Mouse (Mus musculus): ENCODE measurements around the gene Ric1.
"Not testable (repeated sequence)": the region's sequence is repeated elsewhere in the genome, so short reads cannot be mapped to it uniquely, and the experiment has no call there.

Gene Ric1

DNA sequence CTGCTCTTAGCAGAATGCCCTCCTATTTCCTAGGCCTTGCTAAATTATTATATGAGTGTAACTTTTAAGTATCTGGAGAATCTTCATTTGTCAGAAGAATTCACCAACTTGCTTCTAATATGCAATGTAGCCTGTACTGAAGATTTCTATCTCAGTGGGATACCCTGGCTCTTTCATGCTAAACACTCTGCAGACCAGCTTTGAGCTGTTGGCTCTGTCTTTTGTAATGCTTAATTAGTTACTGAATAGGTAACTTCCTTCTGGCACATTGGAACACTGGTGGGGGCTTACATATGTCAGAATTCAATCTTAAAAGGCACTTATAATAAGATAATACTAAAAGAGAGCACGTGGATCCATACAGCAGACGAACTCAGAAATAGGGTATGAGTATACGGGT, 71.7 kb downstream of the Ric1 start:
- H3K4me1 ChIP-seq (replicated peaks; ENCODE audit: low read depth, low read length): peaks cover 46% of the 10 kb centered on the region
- H3K27me3 ChIP-seq (ENCODE audit: insufficient read depth, low read length); H3K9me3 ChIP-seq (ENCODE audit: low read length); H3K4me3 ChIP-seq (replicated peaks; ENCODE audit: low read length): not testable (repeated sequence)
- TF ChIP-seq NANOG (IDR thresholded peaks at IDR 0.05; ENCODE audit: borderline replicate concordance, low read length): peak; percentile 61; the same call in 1 of the 2 replicates
- peaks cover 46% of the 10 kb centered on the region for H3K36me3 ChIP-seq (ENCODE audit: insufficient read depth, low read length)

- no peaks in the 10 kb centered on the region for H3K27me3 ChIP-seq (ENCODE audit: insufficient read depth, low read length)
- no peak overlapping the region for H3K4me3 ChIP-seq (replicated peaks; ENCODE audit: low read length)
- H3K36me3 ChIP-seq (ENCODE audit: insufficient read depth, low read length): peaks cover 54% of the 10 kb centered on the region
- H3K4me1 ChIP-seq (replicated peaks; ENCODE audit: low read depth, low read length): peaks cover 45% of the 10 kb centered on the region
- H3K9me3 ChIP-seq (ENCODE audit: low read length): no peaks in the 10 kb centered on the region
- TF ChIP-seq CTCF (conservative IDR thresholded peaks at IDR 0.05; ENCODE audit: low read length): no peak
- TF ChIP-seq NANOG (IDR thresholded peaks at IDR 0.05; ENCODE audit: borderline replicate concordance, low read length): no peak
- TF ChIP-seq POU5F1 (IDR thresholded peaks at IDR 0.05; ENCODE audit: borderline replicate concordance, low read length): no peak
Observed at GRCm38 (mm10) chr19:29596276-29596675, 74.2 kb downstream of the Ric1 start.

DNA sequence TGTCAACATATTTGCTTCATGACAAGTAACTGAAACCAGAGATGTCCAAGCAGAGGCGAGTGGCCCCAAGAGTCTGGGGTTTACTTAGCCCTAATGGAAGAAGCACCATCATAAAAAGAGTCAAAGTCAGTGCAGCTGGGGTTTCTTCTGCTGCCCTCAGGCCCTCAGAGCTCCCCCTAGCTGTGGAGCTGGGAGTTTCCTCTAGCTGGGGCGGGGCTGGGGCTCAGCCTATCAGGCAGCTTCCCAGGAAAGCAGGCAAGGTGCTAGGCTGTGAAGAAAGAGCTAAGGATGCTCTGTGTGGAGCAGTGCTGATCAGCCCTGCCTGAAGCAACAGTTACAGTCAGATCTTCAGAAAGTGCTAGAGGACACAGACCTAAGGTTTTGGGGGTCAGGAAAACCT, 74.9 kb downstream of the Ric1 start:
- no peaks in the 10 kb centered on the region for H3K27me3 ChIP-seq (ENCODE audit: insufficient read depth, low read length)
- no peaks in the 10 kb centered on the region for H3K9me3 ChIP-seq (ENCODE audit: low read length)
- peaks cover 54% of the 10 kb centered on the region for H3K36me3 ChIP-seq (ENCODE audit: insufficient read depth, low read length)
- no peak overlapping the region for H3K4me3 ChIP-seq (replicated peaks; ENCODE audit: low read length)
- H3K4me1 ChIP-seq (replicated peaks; ENCODE audit: low read depth, low read length): peaks cover 41% of the 10 kb centered on the region
- peak; percentile 53 for TF ChIP-seq CTCF (conservative IDR thresholded peaks at IDR 0.05; ENCODE audit: low read length)
- TF ChIP-seq NANOG (IDR thresholded peaks at IDR 0.05; ENCODE audit: borderline replicate concordance, low read length): no peak
- TF ChIP-seq POU5F1 (IDR thresholded peaks at IDR 0.05; ENCODE audit: borderline replicate concordance, low read length): no peak

GRCm38 (mm10) chr19:29598981-29599380, 76.9 kb downstream of the Ric1 start:
- TF ChIP-seq POU5F1 (IDR thresholded peaks at IDR 0.05; ENCODE audit: borderline replicate concordance, low read length) (no peak), NANOG (IDR thresholded peaks at IDR 0.05; ENCODE audit: borderline replicate concordance, low read length) (no peak), CTCF (conservative IDR thresholded peaks at IDR 0.05; ENCODE audit: low read length) (no peak)
- Histone ChIP-seq H3K4me1 (replicated peaks; ENCODE audit: low read depth, low read length) (peaks cover 23% of the 10 kb centered on the region), H3K9me3 (ENCODE audit: low read length) (no peaks in the 10 kb centered on the region), H3K4me3 (replicated peaks; ENCODE audit: low read length) (no peak overlapping the region), H3K36me3 (ENCODE audit: insufficient read depth, low read length) (peaks cover 74% of the 10 kb centered on the region), H3K27me3 (ENCODE audit: insufficient read depth, low read length) (no peaks in the 10 kb centered on the region)

DNA sequence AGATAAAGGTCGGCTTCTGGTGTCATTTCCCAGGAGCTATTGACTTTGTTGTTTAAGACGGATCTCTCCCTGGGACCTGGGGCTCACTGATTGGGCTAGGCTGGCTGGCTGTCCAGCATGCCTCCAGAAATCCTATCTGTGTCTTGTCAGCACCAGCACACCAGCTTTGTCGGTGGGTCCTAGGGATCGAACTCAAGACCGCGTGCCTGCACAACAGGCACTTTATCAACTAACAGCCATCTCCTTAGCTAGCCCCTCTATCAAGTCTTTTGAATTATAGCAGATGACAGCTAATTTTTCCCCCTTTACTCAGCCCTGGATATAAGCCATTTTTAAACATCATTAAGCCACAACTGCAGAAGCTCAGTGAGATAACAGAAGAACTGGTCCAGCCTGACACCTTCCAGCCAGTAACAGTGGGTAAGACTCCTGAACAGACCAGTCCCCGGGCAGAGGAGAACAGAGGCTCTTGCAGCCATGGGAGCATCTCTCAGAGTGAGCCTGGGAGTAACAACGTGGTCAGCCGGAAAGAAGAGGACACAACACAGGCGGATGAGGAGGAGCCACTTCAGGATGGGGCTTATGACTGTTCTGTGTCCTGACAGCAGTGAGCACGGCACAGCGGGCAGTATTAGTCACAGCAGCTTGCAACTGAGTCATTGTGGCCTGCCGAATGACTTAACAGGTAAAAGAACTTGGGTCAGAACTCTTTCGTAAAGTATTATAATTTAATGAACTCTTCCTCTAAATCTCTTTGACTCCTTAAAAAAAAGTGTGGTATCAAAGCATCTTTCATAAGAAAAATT, 81.7 kb downstream of the Ric1 start:
- H3K4me1 ChIP-seq (replicated peaks; ENCODE audit: low read depth, low read length): peaks cover 17% of the 10 kb centered on the region
- TF ChIP-seq POU5F1 (IDR thresholded peaks at IDR 0.05; ENCODE audit: borderline replicate concordance, low read length) (no peak), CTCF (conservative IDR thresholded peaks at IDR 0.05; ENCODE audit: low read length) (no peak), NANOG (IDR thresholded peaks at IDR 0.05; ENCODE audit: borderline replicate concordance, low read length) (no peak)

GRCm38 (mm10) chr19:29604653-29605052, 82.6 kb downstream of the Ric1 start:
- H3K27me3 ChIP-seq (ENCODE audit: insufficient read depth, low read length): no peaks in the 10 kb centered on the region
- H3K4me1 ChIP-seq (replicated peaks; ENCODE audit: low read depth, low read length): peaks cover 24% of the 10 kb centered on the region
- no peak overlapping the region for H3K4me3 ChIP-seq (replicated peaks; ENCODE audit: low read length)
- H3K9me3 ChIP-seq (ENCODE audit: low read length): no peaks in the 10 kb centered on the region
- TF ChIP-seq NANOG (IDR thresholded peaks at IDR 0.05; ENCODE audit: borderline replicate concordance, low read length) (no peak), CTCF (conservative IDR thresholded peaks at IDR 0.05; ENCODE audit: low read length) (no peak), POU5F1 (IDR thresholded peaks at IDR 0.05; ENCODE audit: borderline replicate concordance, low read length) (no peak)
- H3K36me3 ChIP-seq (ENCODE audit: insufficient read depth, low read length): peaks cover 56% of the 10 kb centered on the region

More for the DNA sequence above, 81.7 kb downstream of the Ric1 start:
- Histone ChIP-seq H3K4me3 (replicated peaks; ENCODE audit: low read length) (no peak overlapping the region), H3K36me3 (ENCODE audit: insufficient read depth, low read length) (peaks cover 61% of the 10 kb centered on the region), H3K27me3 (ENCODE audit: insufficient read depth, low read length) (no peaks in the 10 kb centered on the region), H3K9me3 (ENCODE audit: low read length) (no peaks in the 10 kb centered on the region)

DNA sequence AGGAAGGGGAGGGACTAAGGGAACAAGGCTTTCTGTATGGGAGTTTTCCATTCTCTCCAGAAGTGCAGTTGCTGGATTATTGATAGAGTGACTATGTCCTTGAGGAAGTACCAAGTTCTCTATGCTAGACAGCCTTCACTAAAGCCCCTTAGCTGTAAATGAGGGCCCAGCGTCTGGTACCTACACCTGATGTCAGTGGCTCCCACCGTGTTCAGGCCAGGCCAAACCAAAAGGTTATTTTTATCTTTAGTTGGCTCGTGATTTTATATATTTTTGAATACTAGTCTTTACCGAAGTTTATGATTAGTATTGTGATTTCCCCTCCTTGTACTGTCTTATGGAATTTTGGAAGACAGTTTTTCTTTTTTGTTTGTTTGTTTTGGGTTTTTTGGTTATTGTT, 85.4 kb downstream of the Ric1 start:
- Histone ChIP-seq H3K4me3 (replicated peaks; ENCODE audit: low read length) (no peak overlapping the region), H3K36me3 (ENCODE audit: insufficient read depth, low read length) (peaks cover 64% of the 10 kb centered on the region), H3K4me1 (replicated peaks; ENCODE audit: low read depth, low read length) (peaks cover 25% of the 10 kb centered on the region), H3K27me3 (ENCODE audit: insufficient read depth, low read length) (no peaks in the 10 kb centered on the region), H3K9me3 (ENCODE audit: low read length) (no peaks in the 10 kb centered on the region)
- TF ChIP-seq NANOG (IDR thresholded peaks at IDR 0.05; ENCODE audit: borderline replicate concordance, low read length) (no peak), CTCF (conservative IDR thresholded peaks at IDR 0.05; ENCODE audit: low read length) (no peak), POU5F1 (IDR thresholded peaks at IDR 0.05; ENCODE audit: borderline replicate concordance, low read length) (no peak)

- H3K27me3 ChIP-seq (ENCODE audit: insufficient read depth, low read length): no peaks in the 10 kb centered on the region
- H3K4me3 ChIP-seq (replicated peaks; ENCODE audit: low read length): no peak overlapping the region
- no peaks in the 10 kb centered on the region for H3K9me3 ChIP-seq (ENCODE audit: low read length)
- H3K36me3 ChIP-seq (ENCODE audit: insufficient read depth, low read length): peaks cover 64% of the 10 kb centered on the region
- TF ChIP-seq NANOG (IDR thresholded peaks at IDR 0.05; ENCODE audit: borderline replicate concordance, low read length): no peak
- H3K4me1 ChIP-seq (replicated peaks; ENCODE audit: low read depth, low read length): peaks cover 25% of the 10 kb centered on the region
Observed at GRCm38 (mm10) chr19:29608212-29608611, 86.1 kb downstream of the Ric1 start.

GRCm38 (mm10) chr19:29610907-29611306, 88.8 kb downstream of the Ric1 start:
- TF ChIP-seq CTCF (conservative IDR thresholded peaks at IDR 0.05; ENCODE audit: low read length) (no peak), NANOG (IDR thresholded peaks at IDR 0.05; ENCODE audit: borderline replicate concordance, low read length) (no peak), POU5F1 (IDR thresholded peaks at IDR 0.05; ENCODE audit: borderline replicate concordance, low read length) (no peak)
- peaks cover 25% of the 10 kb centered on the region for H3K4me1 ChIP-seq (replicated peaks; ENCODE audit: low read depth, low read length)
- no peaks in the 10 kb centered on the region for H3K9me3 ChIP-seq (ENCODE audit: low read length)
- H3K27me3 ChIP-seq (ENCODE audit: insufficient read depth, low read length): no peaks in the 10 kb centered on the region
- no peak overlapping the region for H3K4me3 ChIP-seq (replicated peaks; ENCODE audit: low read length)
- peaks cover 75% of the 10 kb centered on the region for H3K36me3 ChIP-seq (ENCODE audit: insufficient read depth, low read length)

All from E14TG2a.4 (cell line).